Mouse (Mus musculus) midbrain, embryonic 12.5 days (tissue): ENCODE results near the gene Mgea5. TPM values are rescaled to one million over a fixed set of nuclear protein-coding genes. Genes with fewer than 3 reads are reported as not detected.

Source experiments
- ATAC-seq: fragments of 200-750 bp; cut with Nextera tagmentation; 2 replicates; pipeline ENCODE4 v1.8.0; 2017; ENCODE audit warnings: low read depth, moderate TSS enrichment, moderate library complexity; ENCODE audit not compliant: low FRiP score
- H3K27ac ChIP-seq: fragments of 300-500 bp; sonication (generic); replicated peaks from 2 replicates; pipeline ENCODE4 v1.5.1; 2016; ENCODE audit warnings: mild to moderate bottlenecking
- H3K27me3 ChIP-seq: fragments of 300-500 bp; sonication (generic); 2 replicates; pipeline ENCODE4 v1.6.1; 2016; ENCODE audit warnings: mild to moderate bottlenecking
- H3K36me3 ChIP-seq: fragments of 300-500 bp; sonication (generic); 2 replicates; pipeline ENCODE4 v1.6.1; 2016
- H3K4me1 ChIP-seq: fragments of 300-500 bp; sonication (generic); 2 replicates; pipeline ENCODE4 v1.6.1; 2016
- H3K4me2 ChIP-seq: fragments of 300-500 bp; sonication (generic); replicated peaks from 2 replicates; pipeline ENCODE4 v1.6.1; 2016; ENCODE audit warnings: mild to moderate bottlenecking, moderate library complexity
- H3K4me3 ChIP-seq: fragments of 300-500 bp; sonication (generic); 2 replicates; pipeline ENCODE4 v1.5.1; 2016; ENCODE audit warnings: mild to moderate bottlenecking
- H3K9ac ChIP-seq: fragments of 300-500 bp; sonication (generic); replicated peaks from 2 replicates; pipeline ENCODE4 v1.6.1; 2016; ENCODE audit warnings: mild to moderate bottlenecking, moderate library complexity
- H3K9me3 ChIP-seq: fragments of 300-500 bp; sonication (generic); 2 replicates; pipeline ENCODE4 v1.6.1; 2016; ENCODE audit warnings: mild to moderate bottlenecking
- WGBS: fragments of 180-500 bp; shearing (Covaris S2); methylation state at CpG from one replicate; pipeline ENCODE4 v1.1.7; 2016; 5-methylcytosine and 5-hydroxymethylcytosine counted together
- polyA plus RNA-seq: library from polyadenylated mRNA; unstranded; fragments of >200 nt; fragmentation: Nextera tagmentation; extraction: Ambion mirVana; gene quantifications from 2 replicates; pipeline ENCODE4 v1.2.1, GENCODE M21; 2016

The Mgea5 gene
- polyA plus RNA-seq, 1 experiment from 2014 or later, result 115 TPM

DNA sequence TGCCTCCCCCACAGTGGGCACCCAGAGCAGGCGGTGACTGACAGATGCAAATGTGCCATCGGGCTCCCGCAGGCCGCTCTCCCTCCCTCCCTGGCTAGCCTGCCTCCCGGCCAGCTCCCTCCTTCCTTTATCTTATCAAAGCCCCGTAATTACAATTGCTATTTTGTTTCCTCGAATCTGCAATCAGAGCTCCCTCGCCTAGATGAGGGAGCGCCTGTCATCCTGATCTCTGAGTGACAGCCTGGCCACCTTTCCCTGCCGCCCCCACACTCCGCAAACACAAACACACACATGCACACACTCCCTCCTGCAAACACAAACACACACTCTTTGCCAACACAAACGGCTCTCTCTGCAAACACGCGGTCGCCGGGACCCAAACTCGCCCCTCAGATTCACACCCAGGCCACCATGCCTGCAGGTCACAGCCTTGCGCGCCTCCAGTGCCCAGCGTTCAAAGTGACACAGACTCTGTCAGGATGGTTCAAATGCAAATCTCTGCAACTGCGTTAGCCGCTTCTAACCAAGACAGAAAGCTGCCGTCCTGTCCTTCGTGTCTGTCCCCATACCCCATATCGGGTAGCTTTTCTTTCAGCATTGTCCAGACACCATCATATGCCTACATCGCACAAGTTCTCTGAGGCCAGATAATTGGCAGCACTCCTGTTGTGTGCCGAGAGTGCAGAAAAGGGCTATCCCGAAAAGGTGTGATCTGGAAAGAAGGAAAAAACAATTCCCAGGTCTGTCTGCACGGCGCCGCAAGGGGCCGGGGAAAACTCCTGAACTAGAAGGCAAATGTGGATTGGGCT, 38.1 kb downstream of the Mgea5 start:
- Histone ChIP-seq H3K36me3 (no peaks in the 10 kb centered on the region), H3K4me3 (no peak overlapping the region), H3K9ac (no peak overlapping the region), H3K9me3 (no peaks in the 10 kb centered on the region), H3K27me3 (peaks cover 78% of the 10 kb centered on the region), H3K4me2 (no peak overlapping the region), H3K4me1 (peaks cover 46% of the 10 kb centered on the region), H3K27ac (no peak overlapping the region)
- no peak for ATAC-seq
- 2% methylated on average over 32 of the region's 32 CpGs for WGBS

GRCm38 (mm10) chr19:45743619-45744018, 40.0 kb downstream of the Mgea5 start:
- Histone ChIP-seq H3K27ac (no peak overlapping the region), H3K4me1 (peaks cover 41% of the 10 kb centered on the region), H3K9me3 (no peaks in the 10 kb centered on the region), H3K9ac (no peak overlapping the region), H3K27me3 (peaks cover 94% of the 10 kb centered on the region), H3K4me3 (no peak overlapping the region), H3K4me2 (no peak overlapping the region), H3K36me3 (no peaks in the 10 kb centered on the region)
- ATAC-seq, result no peak
- 18% methylated on average over 7 of the region's 7 CpGs for WGBS

DNA sequence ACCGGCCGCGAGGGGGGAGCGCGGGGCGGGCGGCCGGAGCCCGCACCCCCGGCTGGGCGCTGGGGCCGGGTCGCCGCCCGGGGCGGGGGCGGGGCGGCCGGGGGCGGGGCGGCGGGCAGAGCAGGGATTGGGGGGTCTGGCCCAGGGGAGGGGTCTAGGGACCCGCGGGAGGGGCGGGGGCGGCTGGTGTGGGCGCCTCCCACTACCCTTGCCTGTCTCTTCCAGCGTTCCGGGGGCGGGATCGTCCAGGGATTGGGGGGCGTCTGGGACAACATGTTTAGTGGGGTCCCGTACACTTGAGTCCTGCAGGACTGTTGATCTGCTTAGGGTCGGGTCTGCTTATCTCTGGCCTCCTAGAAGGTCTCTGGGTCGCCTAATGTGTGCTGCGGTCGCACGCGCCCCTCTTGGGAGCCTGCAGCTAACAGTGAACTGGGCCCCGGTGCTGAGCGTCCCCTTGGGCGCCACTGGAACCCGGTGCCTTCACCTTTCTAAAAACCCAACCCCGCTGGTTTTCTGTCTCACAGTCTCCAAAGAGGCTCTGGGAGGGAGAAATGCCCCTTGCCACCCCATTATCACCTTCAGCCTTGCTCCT, 40.6 kb downstream of the Mgea5 start:
- Histone ChIP-seq H3K4me2 (peak overlapping the region; percentile 55), H3K36me3 (no peaks in the 10 kb centered on the region), H3K27me3 (peaks cover 94% of the 10 kb centered on the region), H3K9me3 (no peaks in the 10 kb centered on the region), H3K27ac (no peak overlapping the region), H3K4me3 (peak overlapping the region; percentile 41), H3K4me1 (peaks cover 35% of the 10 kb centered on the region), H3K9ac (no peak overlapping the region)
- no peak for ATAC-seq
- WGBS, result 1% methylated on average over 22 of the region's 44 CpGs

DNA sequence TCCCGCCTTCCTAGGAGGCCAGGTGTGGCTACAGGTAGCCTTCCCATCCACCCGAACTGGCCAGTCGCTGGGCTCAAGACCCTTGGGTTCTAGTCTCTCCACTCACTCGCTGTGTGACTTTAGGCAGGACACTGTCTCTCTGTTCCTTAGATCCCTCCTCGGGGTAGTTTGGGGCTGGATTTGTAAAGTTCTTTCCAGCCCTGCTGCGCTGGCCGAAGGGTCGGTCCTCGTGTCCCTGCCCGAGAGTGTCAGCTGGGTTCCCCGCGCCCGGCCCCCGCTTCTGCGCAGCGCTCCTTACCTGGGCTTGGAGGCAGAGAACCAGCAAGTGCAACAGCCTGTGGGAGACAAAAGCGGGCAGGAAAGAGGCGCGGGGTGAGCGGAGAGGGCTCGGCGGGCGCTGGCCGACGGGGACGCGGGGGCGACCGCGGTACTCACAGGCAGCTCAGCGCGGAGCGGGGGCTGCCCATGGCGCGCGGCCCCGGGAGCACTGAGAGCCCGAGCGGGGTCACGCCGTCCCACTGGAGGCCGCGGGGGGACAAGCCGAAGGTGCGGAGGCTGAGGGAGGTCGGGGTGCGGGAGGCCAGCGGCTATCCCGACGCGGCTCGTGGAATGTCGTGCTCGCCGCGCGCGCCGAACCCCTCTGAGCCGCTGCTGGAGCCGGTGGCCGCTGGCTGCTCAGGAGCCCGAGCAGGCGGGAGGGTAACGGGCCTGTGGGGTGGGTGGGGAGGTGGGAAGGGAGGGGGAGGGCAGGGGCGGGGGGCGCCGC, 41.2 kb downstream of the Mgea5 start, which contains the start of gene Fgf8:
Gene Fgf8 (minus strand): TSS at position 698 of the 766 bp plus-strand sequence.
- H3K36me3 ChIP-seq, result no peaks in the 10 kb centered on the region
- H3K9me3 ChIP-seq, result no peaks in the 10 kb centered on the region
- ATAC-seq, result no peak
- H3K27me3 ChIP-seq, result peaks cover 99% of the 10 kb centered on the region
- WGBS, result under 1% methylated on average over 56 of the region's 68 CpGs
- peak within 1 kb of the TSS; percentile 41 for H3K4me3 ChIP-seq
- H3K9ac ChIP-seq, result peak within 1 kb of the TSS; percentile 41; the same call in 1 of the 2 replicates
- peak within 1 kb of the TSS; percentile 55 for H3K4me2 ChIP-seq
- no peak within 1 kb of the TSS for H3K27ac ChIP-seq
- H3K4me1 ChIP-seq, result peaks cover 36% of the 10 kb centered on the region

DNA sequence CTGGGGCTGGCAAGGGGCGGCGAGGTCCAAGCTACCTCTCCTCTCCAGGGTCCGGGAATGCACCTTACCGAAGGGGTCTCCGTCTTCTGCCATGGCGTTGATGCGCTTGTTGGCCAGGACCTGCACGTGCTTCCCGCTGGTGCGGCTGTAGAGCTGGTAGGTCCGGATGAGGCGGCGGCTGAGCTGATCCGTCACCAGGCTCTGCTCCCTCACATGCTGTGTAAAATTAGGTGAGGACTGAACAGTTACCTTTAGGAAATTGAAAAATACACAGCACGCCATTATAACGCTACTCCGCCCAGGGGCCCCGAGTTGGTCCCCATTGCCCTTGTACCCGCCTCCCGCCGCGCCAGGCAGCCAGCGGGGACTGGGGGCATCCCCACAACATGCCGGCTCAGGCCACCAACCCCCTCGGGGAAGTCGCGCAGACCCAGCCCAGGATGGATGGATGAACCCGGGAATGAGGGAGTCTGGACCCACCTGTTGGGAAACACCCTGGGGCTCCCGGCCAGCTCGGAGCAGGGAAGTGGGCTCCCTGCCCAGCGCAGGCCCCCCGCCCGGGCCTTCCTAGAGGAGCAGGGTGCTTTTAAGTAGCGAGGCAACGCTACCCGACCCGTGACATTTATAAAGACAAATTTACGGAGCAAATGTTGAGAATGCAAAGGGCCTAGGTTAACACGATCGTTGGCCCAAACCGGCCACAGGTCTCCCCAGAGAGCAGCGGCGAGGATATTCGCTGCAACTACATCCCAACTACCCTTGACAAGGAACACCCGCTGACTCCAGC, 42.0 kb downstream of the Mgea5 start:
- no peak for ATAC-seq
- Histone ChIP-seq H3K27me3 (peaks cover 99% of the 10 kb centered on the region), H3K4me2 (peak overlapping the region; percentile 55; the same call in 1 of the 2 replicates), H3K4me1 (peaks cover 40% of the 10 kb centered on the region), H3K9ac (no peak overlapping the region), H3K27ac (no peak overlapping the region), H3K4me3 (peak overlapping the region; percentile 41), H3K9me3 (no peaks in the 10 kb centered on the region), H3K36me3 (no peaks in the 10 kb centered on the region)
- WGBS, result 1% methylated on average over 45 of the region's 45 CpGs

DNA sequence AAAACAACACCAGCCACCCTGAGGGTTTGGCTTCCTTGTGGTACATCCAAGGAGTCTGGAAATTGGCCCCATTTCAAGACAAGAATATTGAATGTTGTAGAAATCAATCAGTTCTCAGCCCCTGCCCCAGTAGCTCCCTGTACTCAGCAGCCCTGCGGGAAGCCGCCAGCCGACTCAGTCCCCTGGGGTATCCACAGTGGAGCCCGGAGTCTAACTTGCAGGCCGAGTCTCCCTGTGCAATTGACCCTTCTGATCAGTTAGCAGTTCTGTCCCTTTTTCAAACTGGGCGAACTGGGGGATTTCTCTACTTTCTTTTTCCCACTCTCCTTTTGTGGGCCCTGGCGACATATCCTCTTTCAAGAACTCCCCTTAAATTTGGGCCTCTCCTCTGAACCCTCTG, 42.8 kb downstream of the Mgea5 start:
- no peak overlapping the region for H3K4me3 ChIP-seq
- no peaks in the 10 kb centered on the region for H3K36me3 ChIP-seq
- H3K9me3 ChIP-seq, result no peaks in the 10 kb centered on the region
- H3K27me3 ChIP-seq, result peaks cover 99% of the 10 kb centered on the region
- 0% methylated on average over 7 of the region's 7 CpGs for WGBS
- ATAC-seq, result no peak
- H3K4me1 ChIP-seq, result peaks cover 41% of the 10 kb centered on the region
- H3K27ac ChIP-seq, result no peak overlapping the region
- H3K4me2 ChIP-seq, result no peak overlapping the region
- H3K9ac ChIP-seq, result no peak overlapping the region

GRCm38 (mm10) chr19:45740233-45740632, 43.4 kb downstream of the Mgea5 start:
- Histone ChIP-seq H3K36me3 (no peaks in the 10 kb centered on the region), H3K27ac (no peak overlapping the region), H3K4me2 (no peak overlapping the region), H3K9ac (no peak overlapping the region), H3K4me3 (no peak overlapping the region), H3K27me3 (peaks cover 99% of the 10 kb centered on the region), H3K9me3 (no peaks in the 10 kb centered on the region), H3K4me1 (peaks cover 38% of the 10 kb centered on the region)
- no peak for ATAC-seq
- 5% methylated on average over 13 of the region's 13 CpGs for WGBS

DNA sequence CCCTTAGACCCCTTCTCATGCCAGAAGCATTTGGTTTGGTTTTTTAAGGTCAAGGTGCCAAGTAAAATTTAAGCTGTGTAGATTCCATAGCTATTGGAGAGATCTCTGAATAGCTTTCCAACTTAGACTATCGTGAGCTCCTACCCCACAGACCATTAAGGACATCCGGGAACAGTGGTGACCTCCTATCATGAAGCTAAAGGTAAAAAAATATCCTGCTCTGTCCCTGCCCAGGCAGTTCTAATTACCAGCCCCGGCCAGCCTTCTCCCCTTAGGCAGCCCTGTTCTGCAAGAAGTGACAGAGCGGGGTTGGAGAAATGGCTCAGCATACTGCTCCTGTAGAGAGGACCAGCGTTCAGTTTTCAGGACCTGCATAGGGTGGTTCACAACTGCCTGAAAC, 45.1 kb downstream of the Mgea5 start:
- Histone ChIP-seq H3K9ac (no peak overlapping the region), H3K27ac (no peak overlapping the region), H3K36me3 (no peaks in the 10 kb centered on the region), H3K4me2 (no peak overlapping the region), H3K4me1 (peaks cover 41% of the 10 kb centered on the region), H3K4me3 (no peak overlapping the region), H3K9me3 (no peaks in the 10 kb centered on the region), H3K27me3 (peaks cover 99% of the 10 kb centered on the region)
- ATAC-seq, result no peak
- 55% methylated on average over 5 of the region's 5 CpGs for WGBS

- Histone ChIP-seq H3K4me2 (no peak overlapping the region; the same call in 1 of the 2 replicates), H3K9ac (no peak overlapping the region), H3K4me1 (peaks cover 38% of the 10 kb centered on the region), H3K9me3 (no peaks in the 10 kb centered on the region), H3K27ac (no peak overlapping the region), H3K36me3 (no peaks in the 10 kb centered on the region), H3K27me3 (peaks cover 99% of the 10 kb centered on the region), H3K4me3 (no peak overlapping the region)
- WGBS, result 56% methylated on average over 10 of the region's 10 CpGs
- no peak for ATAC-seq
These were observed 45.7 kb downstream of the Mgea5 start for GRCm38 (mm10) chr19:45737846-45738484.

DNA sequence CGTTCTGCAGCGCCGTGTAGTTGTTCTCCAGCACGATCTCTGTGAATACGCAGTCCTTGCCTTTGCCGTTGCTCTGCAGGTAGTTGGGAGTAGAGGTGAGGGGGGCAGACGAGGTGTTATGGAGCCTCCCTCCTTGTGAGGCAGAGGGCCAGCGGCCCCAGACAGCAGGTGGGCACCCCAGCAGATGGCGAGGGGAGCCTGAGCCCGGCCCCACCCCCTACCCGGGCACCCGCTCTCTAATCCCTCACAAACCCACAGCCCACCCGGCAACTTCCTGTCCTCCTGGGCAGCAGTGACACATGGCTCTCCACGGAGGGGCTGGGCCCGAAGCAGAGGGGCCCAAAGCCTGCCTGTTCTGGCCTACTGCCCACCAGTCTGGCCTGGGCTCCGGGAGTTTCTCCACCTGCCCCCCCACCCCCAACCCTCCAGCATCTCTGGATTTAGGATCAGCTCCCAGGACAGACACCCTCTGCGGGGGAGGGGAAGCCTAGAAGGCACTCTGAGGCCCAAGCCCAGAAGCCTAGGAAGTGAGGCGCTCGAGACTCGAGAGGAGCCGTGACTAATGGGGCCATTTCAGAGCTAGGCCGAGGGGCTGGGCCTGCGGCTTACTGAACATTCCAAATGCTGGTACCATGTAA, 46.3 kb downstream of the Mgea5 start:
- H3K9me3 ChIP-seq, result no peaks in the 10 kb centered on the region
- WGBS, result 5% methylated on average over 20 of the region's 23 CpGs
- H3K9ac ChIP-seq, result peak overlapping the region; percentile 7; the same call in 1 of the 2 replicates
- peak overlapping the region; percentile 27 for H3K4me3 ChIP-seq
- peaks cover 99% of the 10 kb centered on the region for H3K27me3 ChIP-seq
- H3K27ac ChIP-seq, result no peak overlapping the region
- peak overlapping the region; percentile 52 for H3K4me2 ChIP-seq
- H3K4me1 ChIP-seq, result peaks cover 32% of the 10 kb centered on the region
- no peaks in the 10 kb centered on the region for H3K36me3 ChIP-seq
- ATAC-seq, result peak; percentile 88

GRCm38 (mm10) chr19:45736855-45737207, 46.8 kb downstream of the Mgea5 start:
- Histone ChIP-seq H3K4me2 (peak overlapping the region; percentile 52), H3K4me1 (peaks cover 28% of the 10 kb centered on the region), H3K27ac (no peak overlapping the region), H3K4me3 (peak overlapping the region; percentile 27), H3K36me3 (no peaks in the 10 kb centered on the region), H3K27me3 (peaks cover 99% of the 10 kb centered on the region), H3K9ac (peak overlapping the region; percentile 7; the same call in 1 of the 2 replicates), H3K9me3 (no peaks in the 10 kb centered on the region)
- peak; percentile 24; the same call in 1 of the 2 replicates for ATAC-seq
- WGBS, result 0% methylated on average over 28 of the region's 28 CpGs
